Mouse (Mus musculus): Measurements from ENCODE around the gene Clasp1. TPM values are rescaled to one million over a fixed set of nuclear protein-coding genes. Genes with fewer than 3 reads are reported as not detected.
A peak's percentile ranks its signal among the peaks of the same experiment; 100 is the strongest.

Clasp1 gene
- 109 and 134 TPM in 2 replicates for polyA plus RNA-seq (2015; fragmentation: Nextera tagmentation; extraction: Ambion mirVana)

- H3K4me3 ChIP-seq (ENCODE audit: low read depth, low read length), result peak within 1 kb of the TSS; percentile 86
- H3K27ac ChIP-seq (ENCODE audit: low read length), result peak within 1 kb of the TSS; percentile 92
- under 1% methylated on average over 43 of the region's 44 CpGs for WGBS
- no peaks in the 10 kb centered on the region for H3K27me3 ChIP-seq (ENCODE audit: control insufficient read depth, insufficient read depth, low read depth, low read length)
- H3K4me1 ChIP-seq (ENCODE audit: control insufficient read depth, insufficient read depth, low read length), result peaks cover 26% of the 10 kb centered on the region
- no peaks in the 10 kb centered on the region for H3K36me3 ChIP-seq (ENCODE audit: control insufficient read depth, insufficient read depth, low read length)
- no peaks in the 10 kb centered on the region for H3K9me3 ChIP-seq (replicated peaks; ENCODE audit: control insufficient read depth, low read length, poor library complexity, severe bottlenecking)
- H3K4me2 ChIP-seq (ENCODE audit: low read length), result peak within 1 kb of the TSS; percentile 92
- peak within 1 kb of the TSS; percentile 91 for H3K9ac ChIP-seq (ENCODE audit: low read depth, low read length)
- peak; percentile 97 for ATAC-seq
Observed at GRCm38 (mm10) chr1:118388757-118389453, at the start of gene Clasp1. Clasp1 (plus strand) TSS chr1:118389058.

GRCm38 (mm10) chr1:118343649-118344435 is 45.0 kb upstream of the Clasp1 start:
- no peak overlapping the region for H3K27ac ChIP-seq (ENCODE audit: low read length)
- H3K4me3 ChIP-seq (ENCODE audit: low read depth, low read length), result no peak overlapping the region
- 39% methylated on average over 6 of the region's 6 CpGs for WGBS
- H3K27me3 ChIP-seq (ENCODE audit: control insufficient read depth, insufficient read depth, low read depth, low read length), result no peaks in the 10 kb centered on the region
- no peak overlapping the region for H3K9ac ChIP-seq (ENCODE audit: low read depth, low read length)
- no peaks in the 10 kb centered on the region for H3K9me3 ChIP-seq (replicated peaks; ENCODE audit: control insufficient read depth, low read length, poor library complexity, severe bottlenecking)
- H3K36me3 ChIP-seq (ENCODE audit: control insufficient read depth, insufficient read depth, low read length), result no peaks in the 10 kb centered on the region
- H3K4me1 ChIP-seq (ENCODE audit: control insufficient read depth, insufficient read depth, low read length), result no peaks in the 10 kb centered on the region
- no peak overlapping the region for H3K4me2 ChIP-seq (ENCODE audit: low read length)
- no peak for ATAC-seq

- no peak overlapping the region for H3K4me3 ChIP-seq (ENCODE audit: low read depth, low read length)
- no peak overlapping the region for H3K9ac ChIP-seq (ENCODE audit: low read depth, low read length)
- no peak overlapping the region for H3K4me2 ChIP-seq (ENCODE audit: low read length)
- H3K36me3 ChIP-seq (ENCODE audit: control insufficient read depth, insufficient read depth, low read length), result no peaks in the 10 kb centered on the region
- H3K4me1 ChIP-seq (ENCODE audit: control insufficient read depth, insufficient read depth, low read length), result no peaks in the 10 kb centered on the region
- H3K9me3 ChIP-seq (replicated peaks; ENCODE audit: control insufficient read depth, low read length, poor library complexity, severe bottlenecking), result no peaks in the 10 kb centered on the region
- WGBS, result 79% methylated on average over 3 of the region's 3 CpGs
- H3K27me3 ChIP-seq (ENCODE audit: control insufficient read depth, insufficient read depth, low read depth, low read length), result no peaks in the 10 kb centered on the region
- no peak overlapping the region for H3K27ac ChIP-seq (ENCODE audit: low read length)
- no peak for ATAC-seq
Observed at GRCm38 (mm10) chr1:118349922-118350321, 38.9 kb upstream of the Clasp1 start.

DNA sequence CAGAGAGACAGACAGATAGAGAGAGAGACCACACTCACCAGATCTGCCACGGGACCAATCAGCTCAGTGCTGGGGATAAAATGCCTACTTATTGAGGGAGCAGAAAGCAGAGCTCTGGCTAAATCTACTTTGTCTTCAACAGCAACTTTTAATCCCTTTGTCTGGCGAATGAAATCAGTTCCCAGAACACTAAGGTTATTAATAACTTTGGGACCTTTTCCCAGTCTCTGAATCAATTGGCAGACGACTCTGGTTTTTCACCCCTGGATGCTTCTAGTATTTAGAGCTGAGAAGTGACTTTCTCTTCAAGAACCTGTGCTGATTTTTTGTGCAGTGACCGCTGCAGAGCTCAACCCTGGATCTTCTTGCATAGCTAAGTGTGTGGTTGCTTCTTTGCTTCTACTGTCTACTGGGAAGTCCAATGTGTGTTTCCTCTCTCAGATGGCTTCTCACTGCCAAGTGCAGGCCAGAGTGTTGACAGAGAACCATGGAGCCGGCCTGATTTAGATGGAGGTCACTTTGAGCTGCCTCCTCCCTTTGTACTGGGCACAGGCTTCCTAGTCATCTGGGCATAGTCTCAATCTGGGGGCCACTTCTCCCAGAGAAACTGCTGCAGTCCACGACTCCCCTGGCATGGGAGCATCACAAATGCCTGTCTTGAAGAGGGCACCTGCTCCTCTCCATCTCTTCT is 29.6 kb upstream of the Clasp1 start:
- WGBS, result 67% methylated on average over 6 of the region's 6 CpGs
- no peak overlapping the region for H3K27ac ChIP-seq (ENCODE audit: low read length)
- no peaks in the 10 kb centered on the region for H3K4me1 ChIP-seq (ENCODE audit: control insufficient read depth, insufficient read depth, low read length)
- no peak for ATAC-seq
- H3K4me3 ChIP-seq (ENCODE audit: low read depth, low read length), result no peak overlapping the region
- H3K9ac ChIP-seq (ENCODE audit: low read depth, low read length), result no peak overlapping the region
- H3K4me2 ChIP-seq (ENCODE audit: low read length), result no peak overlapping the region
- H3K9me3 ChIP-seq (replicated peaks; ENCODE audit: control insufficient read depth, low read length, poor library complexity, severe bottlenecking), result no peaks in the 10 kb centered on the region
- H3K36me3 ChIP-seq (ENCODE audit: control insufficient read depth, insufficient read depth, low read length), result no peaks in the 10 kb centered on the region
- H3K27me3 ChIP-seq (ENCODE audit: control insufficient read depth, insufficient read depth, low read depth, low read length), result no peaks in the 10 kb centered on the region

- Histone ChIP-seq H3K27ac (ENCODE audit: low read length) (no peak overlapping the region), H3K27me3 (ENCODE audit: control insufficient read depth, insufficient read depth, low read depth, low read length) (no peaks in the 10 kb centered on the region), H3K36me3 (ENCODE audit: control insufficient read depth, insufficient read depth, low read length) (no peaks in the 10 kb centered on the region), H3K4me2 (ENCODE audit: low read length) (no peak overlapping the region), H3K4me1 (ENCODE audit: control insufficient read depth, insufficient read depth, low read length) (no peaks in the 10 kb centered on the region), H3K9ac (ENCODE audit: low read depth, low read length) (no peak overlapping the region), H3K9me3 (replicated peaks; ENCODE audit: control insufficient read depth, low read length, poor library complexity, severe bottlenecking) (no peaks in the 10 kb centered on the region), H3K4me3 (ENCODE audit: low read depth, low read length) (no peak overlapping the region)
- ATAC-seq, result no peak
- WGBS, result 97% methylated on average over 1 of the region's 1 CpGs
Observed at GRCm38 (mm10) chr1:118367970-118368369, 20.9 kb upstream of the Clasp1 start.

- no peak overlapping the region for H3K27ac ChIP-seq (ENCODE audit: low read length)
- no peaks in the 10 kb centered on the region for H3K4me1 ChIP-seq (ENCODE audit: control insufficient read depth, insufficient read depth, low read length)
- H3K36me3 ChIP-seq (ENCODE audit: control insufficient read depth, insufficient read depth, low read length), result no peaks in the 10 kb centered on the region
- no peaks in the 10 kb centered on the region for H3K27me3 ChIP-seq (ENCODE audit: control insufficient read depth, insufficient read depth, low read depth, low read length)
- ATAC-seq, result no peak
- WGBS, result 81% methylated on average over 3 of the region's 3 CpGs
- no peak overlapping the region for H3K4me3 ChIP-seq (ENCODE audit: low read depth, low read length)
- no peaks in the 10 kb centered on the region for H3K9me3 ChIP-seq (replicated peaks; ENCODE audit: control insufficient read depth, low read length, poor library complexity, severe bottlenecking)
- H3K9ac ChIP-seq (ENCODE audit: low read depth, low read length), result no peak overlapping the region
- H3K4me2 ChIP-seq (ENCODE audit: low read length), result no peak overlapping the region
Observed at GRCm38 (mm10) chr1:118368721-118369461, 20.0 kb upstream of the Clasp1 start.

DNA sequence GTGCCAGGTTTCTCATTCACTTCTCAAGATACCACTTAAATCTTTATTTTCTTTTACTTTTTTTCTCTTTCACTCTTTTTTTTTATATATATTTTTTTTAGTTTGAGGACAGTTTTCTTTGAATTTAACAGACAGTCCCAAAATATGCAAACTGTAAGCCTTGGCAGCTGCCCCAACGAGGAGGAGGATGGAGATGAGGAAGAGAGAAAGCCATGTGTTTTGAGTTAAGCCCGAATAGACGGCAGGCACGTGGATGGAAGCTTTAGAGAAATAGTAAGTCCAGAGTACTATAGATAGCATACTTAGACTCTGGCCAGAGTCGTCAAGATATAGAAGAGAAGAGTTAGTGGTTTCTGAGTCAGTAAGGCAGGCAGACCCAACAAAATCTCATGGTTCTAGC is 11.1 kb upstream of the Clasp1 start:
- H3K9me3 ChIP-seq (replicated peaks; ENCODE audit: control insufficient read depth, low read length, poor library complexity, severe bottlenecking), result no peaks in the 10 kb centered on the region
- WGBS, result 88% methylated on average over 5 of the region's 5 CpGs

DNA sequence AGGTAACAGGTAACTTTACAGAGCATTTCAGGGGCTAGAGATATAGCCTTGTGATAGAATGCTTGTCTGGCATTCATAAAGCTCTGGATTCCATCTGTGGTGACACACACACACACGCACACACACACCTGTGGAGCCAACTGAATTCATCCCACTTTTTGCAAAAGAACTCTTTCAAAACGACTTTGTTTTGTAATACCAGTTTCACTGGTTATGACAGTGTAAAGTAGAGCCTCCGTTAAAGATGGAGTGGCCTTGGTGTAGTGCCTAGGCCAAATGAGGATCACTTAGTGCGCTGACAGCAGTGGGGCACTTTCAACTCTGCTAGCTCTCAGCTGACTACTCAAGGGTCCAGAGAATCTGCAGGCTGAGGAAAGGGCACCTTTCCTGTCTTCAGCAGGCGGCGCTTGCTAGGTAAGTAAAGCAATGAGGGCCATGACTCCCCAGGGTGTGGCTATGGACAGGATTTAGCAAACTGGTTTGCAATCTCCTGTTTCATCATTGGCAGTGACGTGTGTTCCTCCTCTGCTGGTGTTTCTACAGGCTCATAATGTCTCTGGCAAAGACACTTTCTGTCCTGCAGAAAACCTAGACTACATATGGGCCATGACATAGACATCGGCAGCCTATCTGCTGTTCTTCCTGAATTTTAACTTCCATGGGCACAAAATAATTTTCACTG is 8.6 kb upstream of the Clasp1 start:
- Histone ChIP-seq H3K4me3 (ENCODE audit: low read depth, low read length) (no peak overlapping the region), H3K4me1 (ENCODE audit: control insufficient read depth, insufficient read depth, low read length) (no peaks in the 10 kb centered on the region), H3K27me3 (ENCODE audit: control insufficient read depth, insufficient read depth, low read depth, low read length) (no peaks in the 10 kb centered on the region), H3K4me2 (ENCODE audit: low read length) (no peak overlapping the region), H3K9me3 (replicated peaks; ENCODE audit: control insufficient read depth, low read length, poor library complexity, severe bottlenecking) (no peaks in the 10 kb centered on the region), H3K36me3 (ENCODE audit: control insufficient read depth, insufficient read depth, low read length) (no peaks in the 10 kb centered on the region), H3K9ac (ENCODE audit: low read depth, low read length) (no peak overlapping the region), H3K27ac (ENCODE audit: low read length) (no peak overlapping the region)
- ATAC-seq, result no peak
- WGBS, result 80% methylated on average over 8 of the region's 8 CpGs

More for the DNA sequence above, 11.1 kb upstream of the Clasp1 start:
- Histone ChIP-seq H3K4me1 (ENCODE audit: control insufficient read depth, insufficient read depth, low read length) (no peaks in the 10 kb centered on the region), H3K4me3 (ENCODE audit: low read depth, low read length) (no peak overlapping the region), H3K27ac (ENCODE audit: low read length) (no peak overlapping the region), H3K4me2 (ENCODE audit: low read length) (no peak overlapping the region), H3K27me3 (ENCODE audit: control insufficient read depth, insufficient read depth, low read depth, low read length) (no peaks in the 10 kb centered on the region), H3K9ac (ENCODE audit: low read depth, low read length) (no peak overlapping the region), H3K36me3 (ENCODE audit: control insufficient read depth, insufficient read depth, low read length) (no peaks in the 10 kb centered on the region)
- ATAC-seq, result no peak

Measured in midbrain, embryonic 16.5 days (tissue).